Mouse (Mus musculus) brain, embryonic 14.5 days (tissue): Measurements from ENCODE around the gene 1700012B09Rik.

Experiments
- CTCF ChIP-seq: fragments of 200-500 bp; IDR thresholded peaks from 2 replicates; pipeline ENCODE4 v1.5.1; 2012; ENCODE audit warnings: inconsistent platforms, mild to moderate bottlenecking, moderate library complexity, borderline replicate concordance; ENCODE audit not compliant: insufficient read depth, insufficient read length; ENCODE audit errors: extremely low read depth
- POLR2A ChIP-seq: fragments of 200-500 bp; IDR thresholded peaks from 2 replicates; pipeline ENCODE4 v1.6.1; 2012; ENCODE audit warnings: mild to moderate bottlenecking, inconsistent platforms, borderline replicate concordance; ENCODE audit not compliant: poor library complexity, insufficient read depth, insufficient read length, severe bottlenecking; ENCODE audit errors: extremely low read depth

DNA sequence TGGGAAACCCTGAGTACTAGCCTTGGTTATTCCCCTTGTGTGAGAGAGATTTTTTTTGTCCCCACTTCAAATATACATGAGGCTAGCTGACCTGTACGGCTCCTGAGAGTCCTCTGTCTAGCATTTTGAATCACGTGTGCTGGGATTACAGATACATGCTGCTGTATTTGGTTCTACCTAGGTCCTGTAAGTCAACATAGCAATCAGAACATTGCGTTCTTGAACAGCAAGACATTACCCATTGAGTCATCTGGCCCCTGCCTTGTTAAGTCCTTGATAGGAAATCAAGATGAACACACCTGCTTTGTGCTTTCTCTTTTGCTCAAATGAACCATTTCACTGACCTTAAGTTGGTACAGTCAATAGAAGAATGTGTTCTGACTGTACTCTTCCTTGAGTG is 16.4 kb downstream of the 1700012B09Rik start:
- TF ChIP-seq POLR2A (no peak), CTCF (no peak)
